ENCODE assay signal across 1 mouse cellular context in genomic region chr11:88145214-88146006, GRCm38 (mm10).
TF ChIP-seq lines count a peak whose summit lies in the region.

No protein-coding gene starts in this region.

TF ChIP-seq in MEL, 35 proteins besides CTCF, POLR2A, EP300 and RAD21 (continued from another document):
- TF ChIP-seq NRF1 (IDR thresholded peaks at IDR 0.05; ENCODE audit: insufficient read depth, low read depth, low read length, poor library complexity, severe bottlenecking), result peak; percentile 34; the same call in 1 of the 2 replicates
- peak; percentile 78 for TF ChIP-seq BHLHE40 (IDR thresholded peaks at IDR 0.05; ENCODE audit: borderline replicate concordance, low read depth, low read length)
- TF ChIP-seq USF2 (IDR thresholded peaks at IDR 0.05; ENCODE audit: borderline replicate concordance in 1 of 2, insufficient read depth in 1 of 2, low read depth in 1 of 2, low read length in 2 of 2), result no peak
- TF ChIP-seq MXI1 (IDR thresholded peaks at IDR 0.05; ENCODE audit: low read depth, low read length), result 0 out of 2 replicates have a peak, but pooled peaks have one; percentile 41
- TF ChIP-seq TAL1 (IDR thresholded peaks at IDR 0.05; ENCODE audit: low read length), result peak; percentile 94
- no peak for TF ChIP-seq POLR2AphosphoS5 (IDR thresholded peaks at IDR 0.05; ENCODE audit: borderline replicate concordance, low read depth, low read length)
- TF ChIP-seq CHD1 (IDR thresholded peaks at IDR 0.05; ENCODE audit: low read depth, low read length), result no peak
- TF ChIP-seq MAX (IDR thresholded peaks at IDR 0.05; ENCODE audit: low read length), result peak; percentile 73
